Mouse (Mus musculus) myocyte (in vitro differentiated cells): ENCODE data around the gene Tmem72.

Experiments
- E2F4 ChIP-seq: IDR thresholded peaks from one replicate; pipeline ENCODE4 v1.6.1; 2011; ENCODE audit warnings: mild to moderate bottlenecking, control low read depth, moderate library complexity; ENCODE audit not compliant: insufficient read depth
- MYOG ChIP-seq, 3 experiments: IDR thresholded peaks; one replicate each; pipeline ENCODE4 v1.6.1; 2011; ENCODE audit warnings: control low read depth in 2 of 3, low read depth in 2 of 3, mild to moderate bottlenecking in 2 of 3; ENCODE audit not compliant: insufficient read length in 2 of 3, control insufficient read depth in 1 of 3, insufficient read depth in 1 of 3

DNA sequence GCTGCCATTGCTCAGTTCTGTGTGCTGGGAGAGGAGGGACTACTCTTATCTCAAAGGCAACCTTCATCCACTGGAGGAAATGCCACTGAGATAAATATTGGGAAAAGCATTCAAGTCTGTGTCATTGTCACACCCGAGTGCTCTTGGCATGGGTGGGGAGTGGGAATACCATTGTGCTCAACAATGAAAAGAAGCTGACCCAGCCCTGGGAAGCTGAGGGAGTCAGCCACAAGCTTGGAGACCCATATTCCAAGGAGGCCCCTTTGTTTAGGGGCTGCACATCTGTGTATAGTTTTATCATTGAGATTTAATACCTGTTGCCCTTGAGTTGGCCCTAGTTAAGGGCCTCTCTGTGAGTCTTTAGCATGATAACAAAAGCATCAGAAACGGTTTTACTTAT, 77.0 kb downstream of the Tmem72 start:
- TF ChIP-seq E2F4 (no peak), MYOG (IDR thresholded peaks at IDR 0.05; ENCODE audit: control insufficient read depth in 1 of 3, insufficient read depth in 1 of 3, insufficient read length in 2 of 3, low read depth in 2 of 3) (no peak)
